Mouse (Mus musculus): Measurements from ENCODE around the gene Scn4b. TPM values are rescaled to one million over a fixed set of nuclear protein-coding genes. Genes with fewer than 3 reads are reported as not detected.

Scn4b gene
- polyA plus RNA-seq, 1 experiment from 2014 or later, result 0.11 TPM

DNA sequence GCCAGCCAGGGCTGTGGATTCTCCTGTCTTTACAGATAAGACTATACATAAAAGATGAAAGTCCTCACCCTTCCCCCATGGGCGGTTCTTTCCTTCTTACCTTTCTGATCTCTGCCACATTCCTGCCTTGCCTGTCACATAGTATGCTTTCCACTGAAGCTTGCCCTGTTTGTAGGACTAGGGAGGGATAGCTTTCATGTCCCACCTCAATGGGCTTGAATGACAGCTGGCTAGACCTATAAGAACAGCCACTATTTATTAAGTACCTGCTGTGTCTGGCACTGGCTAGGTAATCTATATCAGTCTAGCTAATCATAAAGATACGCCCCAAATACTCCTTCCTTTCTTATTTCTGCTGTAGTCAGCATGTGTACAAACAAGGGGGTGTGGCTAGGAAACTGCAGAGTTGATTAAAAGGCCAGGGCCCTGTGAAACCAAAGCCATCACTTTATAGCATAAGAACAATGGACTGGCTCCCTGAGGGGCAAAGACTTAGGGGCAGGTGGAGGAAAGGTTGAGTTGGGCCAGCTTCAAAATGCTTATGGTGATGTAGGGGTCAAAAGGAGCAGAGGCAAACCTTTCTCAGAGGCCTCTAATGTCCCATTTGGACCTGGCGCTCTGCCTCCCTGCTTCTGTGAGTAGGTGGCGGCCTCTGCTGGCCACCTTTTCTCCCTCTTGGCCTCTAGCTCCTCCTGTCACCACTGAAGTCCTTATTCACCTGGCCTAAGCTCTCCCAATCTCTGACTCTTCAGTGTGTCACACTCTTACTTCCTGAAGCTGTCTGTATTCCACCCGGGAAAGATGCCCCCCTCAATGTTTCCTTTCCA lies 4.5 kb upstream of the Scn4b start:
- Histone ChIP-seq H3K9ac (no peak overlapping the region), H3K36me3 (no peaks in the 10 kb centered on the region), H3K4me3 (no peak overlapping the region), H3K9me3 (no peaks in the 10 kb centered on the region), H3K27ac (replicated peaks) (no peak overlapping the region), H3K27me3 (peaks cover 57% of the 10 kb centered on the region), H3K4me2 (no peak overlapping the region), H3K4me1 (replicated peaks) (peaks cover 12% of the 10 kb centered on the region)
- no peak for ATAC-seq (ENCODE audit: low read depth)
- 23% methylated on average over 5 of the region's 5 CpGs for WGBS

DNA sequence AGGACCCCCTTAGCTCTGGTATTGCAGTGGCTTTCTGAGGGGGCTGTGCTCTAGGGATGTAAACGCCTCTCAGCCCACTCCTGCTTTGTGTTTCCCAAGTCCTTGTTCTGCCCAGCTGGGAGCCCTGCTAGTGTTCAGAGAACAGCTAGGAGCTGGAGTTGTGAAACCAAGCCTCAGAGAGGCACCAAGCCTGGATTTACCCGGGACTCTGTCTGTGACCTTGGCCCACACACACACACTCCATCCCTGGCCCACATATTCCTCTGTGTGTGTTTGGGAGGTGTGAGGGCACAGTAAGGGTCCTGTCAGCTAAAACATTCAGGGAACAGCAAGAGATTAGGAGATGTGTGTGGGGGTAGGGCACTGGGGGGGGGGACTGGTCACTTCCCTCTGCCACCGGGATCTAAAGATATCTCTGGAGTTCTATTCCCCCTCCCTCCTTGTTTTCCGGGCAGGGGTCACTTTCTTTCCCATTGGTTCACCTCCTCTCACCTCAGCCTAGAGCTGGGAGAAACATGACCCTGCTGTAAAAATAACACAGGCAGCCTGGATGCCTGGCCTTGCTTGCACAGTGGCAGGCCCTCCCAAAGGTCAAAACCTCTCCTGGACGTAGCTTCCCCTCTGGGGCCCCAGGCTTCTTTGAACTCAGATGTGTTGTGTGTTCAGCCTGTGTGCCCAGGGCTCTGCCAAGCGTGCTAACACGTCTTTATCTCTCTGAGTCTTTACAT lies 1.6 kb upstream of the Scn4b start:
- H3K9me3 ChIP-seq, result no peaks in the 10 kb centered on the region
- 7% methylated on average over 7 of the region's 7 CpGs for WGBS
- ATAC-seq (ENCODE audit: low read depth), result no peak
- H3K27me3 ChIP-seq, result peaks cover 86% of the 10 kb centered on the region
- H3K4me2 ChIP-seq, result no peak overlapping the region
- H3K4me1 ChIP-seq (replicated peaks), result peaks cover 18% of the 10 kb centered on the region
- no peak overlapping the region for H3K27ac ChIP-seq (replicated peaks)
- no peak overlapping the region for H3K4me3 ChIP-seq
- no peak overlapping the region for H3K9ac ChIP-seq
- no peaks in the 10 kb centered on the region for H3K36me3 ChIP-seq

DNA sequence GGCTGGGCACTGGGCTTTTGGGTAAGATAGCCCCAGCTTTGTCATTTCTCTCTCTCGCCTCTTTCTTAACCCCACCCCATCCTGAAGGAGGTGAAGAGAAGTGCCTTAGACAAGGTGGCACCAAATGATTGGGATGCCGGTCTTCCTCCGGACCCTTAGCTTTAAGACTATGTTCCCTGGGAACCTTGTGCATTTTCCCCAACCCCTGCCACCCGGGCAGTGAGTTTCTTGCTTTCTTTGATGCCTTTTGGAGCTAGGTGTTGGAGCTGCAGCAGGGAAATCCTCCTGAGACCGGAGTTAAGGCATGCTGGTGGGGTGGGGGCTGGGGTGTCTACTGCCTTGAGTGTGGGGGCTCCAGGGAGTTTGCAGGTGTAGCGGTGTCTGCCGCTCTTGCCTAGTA lies 887 bp downstream of the Scn4b start:
- H3K4me2 ChIP-seq, result peak overlapping the region; percentile 92
- H3K27ac ChIP-seq (replicated peaks), result no peak overlapping the region
- H3K9me3 ChIP-seq, result no peaks in the 10 kb centered on the region
- WGBS, result 6% methylated on average over 7 of the region's 7 CpGs
- H3K27me3 ChIP-seq, result peaks cover 98% of the 10 kb centered on the region
- ATAC-seq (ENCODE audit: low read depth), result no peak
- peak overlapping the region; percentile 65 for H3K9ac ChIP-seq
- peaks cover 18% of the 10 kb centered on the region for H3K4me1 ChIP-seq (replicated peaks)
- peak overlapping the region; percentile 51 for H3K4me3 ChIP-seq
- no peaks in the 10 kb centered on the region for H3K36me3 ChIP-seq

DNA sequence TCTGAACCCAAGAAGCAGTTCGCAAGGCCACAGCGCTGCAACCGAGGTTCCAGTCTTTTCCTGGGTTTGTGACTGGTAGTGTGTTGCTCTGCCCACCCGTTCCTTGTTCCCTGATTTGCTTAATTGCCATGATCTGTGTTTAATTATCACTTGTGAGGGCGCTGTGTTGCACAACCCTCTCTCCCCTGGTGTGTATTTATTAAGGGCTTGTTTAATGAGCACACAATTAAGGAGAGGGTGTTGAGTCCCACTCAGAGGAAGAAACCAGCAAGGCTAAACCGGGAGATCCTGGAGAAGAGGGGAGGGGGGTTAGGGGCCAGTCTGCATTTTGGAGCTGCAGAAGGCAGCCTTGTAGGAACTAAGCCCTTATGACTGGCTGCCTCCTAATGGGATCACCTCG lies 2.8 kb downstream of the Scn4b start:
- Histone ChIP-seq H3K36me3 (no peaks in the 10 kb centered on the region), H3K4me3 (no peak overlapping the region), H3K4me1 (replicated peaks) (peaks cover 28% of the 10 kb centered on the region), H3K9me3 (no peaks in the 10 kb centered on the region), H3K4me2 (no peak overlapping the region), H3K27me3 (peaks cover 98% of the 10 kb centered on the region), H3K27ac (replicated peaks) (no peak overlapping the region), H3K9ac (no peak overlapping the region)
- WGBS, result 48% methylated on average over 7 of the region's 7 CpGs
- ATAC-seq (ENCODE audit: low read depth), result no peak

DNA sequence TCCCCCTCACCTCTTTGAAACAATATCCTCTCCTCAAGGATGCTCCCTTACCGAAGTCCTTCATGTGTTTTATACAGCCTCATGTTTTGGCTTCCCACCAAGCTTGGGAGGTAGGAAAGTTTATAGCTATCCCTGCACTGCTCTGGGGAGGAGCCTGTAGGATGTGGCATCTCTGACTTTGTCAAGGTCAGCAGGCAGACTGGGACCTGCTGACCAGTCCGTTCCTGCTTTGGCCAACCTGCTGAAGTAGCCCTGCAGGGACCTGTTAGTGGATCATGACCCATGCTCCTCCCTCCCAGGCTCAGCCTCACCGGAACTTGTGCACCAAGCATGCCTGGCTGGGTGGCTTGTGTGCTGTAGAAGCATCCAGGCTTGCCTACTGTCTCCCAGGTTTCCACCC lies 4.5 kb downstream of the Scn4b start:
- WGBS, result 55% methylated on average over 3 of the region's 3 CpGs
- Histone ChIP-seq H3K9me3 (no peaks in the 10 kb centered on the region), H3K9ac (no peak overlapping the region), H3K4me3 (no peak overlapping the region), H3K4me2 (no peak overlapping the region), H3K4me1 (replicated peaks) (peaks cover 28% of the 10 kb centered on the region), H3K27ac (replicated peaks) (no peak overlapping the region), H3K27me3 (peaks cover 95% of the 10 kb centered on the region), H3K36me3 (no peaks in the 10 kb centered on the region)
- ATAC-seq (ENCODE audit: low read depth), result no peak

DNA sequence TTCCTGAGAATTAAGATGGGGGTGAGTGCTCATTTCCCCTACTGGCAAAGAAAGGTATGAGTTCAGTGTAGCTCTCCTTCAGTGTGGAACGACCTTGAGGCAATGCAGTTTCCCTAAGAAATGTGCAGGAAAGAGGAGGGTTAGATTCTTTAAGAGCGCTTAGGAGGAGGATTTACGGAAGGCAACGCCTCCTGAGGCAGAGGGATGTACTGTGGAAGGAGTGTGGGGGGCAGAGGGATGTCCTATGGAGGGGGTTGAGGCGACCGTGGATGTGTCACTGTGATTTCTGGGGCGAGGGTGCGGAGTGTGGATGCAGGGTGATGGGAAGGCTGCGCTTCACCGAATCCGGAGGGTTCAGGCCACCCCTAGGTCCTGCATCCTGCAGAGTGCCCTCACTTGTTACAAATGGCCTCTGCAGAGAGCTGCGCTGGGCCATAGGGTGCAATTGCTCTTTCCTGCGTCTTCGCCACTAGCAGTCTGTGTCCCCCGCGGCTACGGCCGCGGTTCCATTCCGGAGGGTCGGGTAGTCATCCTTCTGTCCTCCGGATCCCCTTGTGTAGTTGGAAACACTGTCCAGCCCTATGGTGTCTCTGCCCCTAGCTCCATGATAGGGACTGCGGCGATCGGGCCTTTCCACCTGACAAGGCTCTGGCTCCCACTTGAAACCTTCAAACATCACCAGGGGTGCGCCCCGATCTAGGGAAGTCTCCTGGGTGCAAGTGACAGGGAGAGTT lies 7.5 kb downstream of the Scn4b start:
- H3K4me3 ChIP-seq, result peak overlapping the region; percentile 37
- WGBS, result 2% methylated on average over 27 of the region's 27 CpGs
- H3K27ac ChIP-seq (replicated peaks), result no peak overlapping the region
- peak overlapping the region; percentile 54 for H3K9ac ChIP-seq
- peaks cover 12% of the 10 kb centered on the region for H3K4me1 ChIP-seq (replicated peaks)
- H3K9me3 ChIP-seq, result no peaks in the 10 kb centered on the region
- H3K27me3 ChIP-seq, result peaks cover 87% of the 10 kb centered on the region
- H3K4me2 ChIP-seq, result peak overlapping the region; percentile 74
- peak; percentile 53 for ATAC-seq (ENCODE audit: low read depth)
- no peaks in the 10 kb centered on the region for H3K36me3 ChIP-seq

DNA sequence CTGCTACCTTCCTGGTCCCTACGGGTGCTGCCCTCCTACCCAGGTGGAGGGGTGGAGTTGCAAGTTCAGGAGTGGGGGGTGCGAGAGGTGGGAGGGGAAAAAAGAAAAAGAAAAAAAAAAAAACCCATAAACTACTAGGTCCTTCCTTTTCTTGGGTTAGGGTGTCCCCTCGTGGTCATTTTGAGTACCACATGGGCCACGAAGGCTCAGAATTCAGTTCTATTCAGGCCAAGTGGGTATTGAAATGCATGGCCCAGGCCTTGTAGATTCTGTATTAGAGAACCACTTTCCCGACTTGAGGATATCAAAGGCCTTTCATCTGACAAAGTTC lies 8.0 kb downstream of the Scn4b start:
- H3K9ac ChIP-seq, result peak overlapping the region; percentile 54
- peak overlapping the region; percentile 37 for H3K4me3 ChIP-seq
- H3K9me3 ChIP-seq, result no peaks in the 10 kb centered on the region
- H3K27me3 ChIP-seq, result peaks cover 85% of the 10 kb centered on the region
- H3K4me1 ChIP-seq (replicated peaks), result peaks cover 12% of the 10 kb centered on the region
- WGBS, result under 1% methylated on average over 5 of the region's 5 CpGs
- no peak overlapping the region for H3K27ac ChIP-seq (replicated peaks)
- ATAC-seq (ENCODE audit: low read depth), result peak; percentile 56; the same call in 1 of the 2 replicates
- H3K36me3 ChIP-seq, result no peaks in the 10 kb centered on the region
- H3K4me2 ChIP-seq, result peak overlapping the region; percentile 74

DNA sequence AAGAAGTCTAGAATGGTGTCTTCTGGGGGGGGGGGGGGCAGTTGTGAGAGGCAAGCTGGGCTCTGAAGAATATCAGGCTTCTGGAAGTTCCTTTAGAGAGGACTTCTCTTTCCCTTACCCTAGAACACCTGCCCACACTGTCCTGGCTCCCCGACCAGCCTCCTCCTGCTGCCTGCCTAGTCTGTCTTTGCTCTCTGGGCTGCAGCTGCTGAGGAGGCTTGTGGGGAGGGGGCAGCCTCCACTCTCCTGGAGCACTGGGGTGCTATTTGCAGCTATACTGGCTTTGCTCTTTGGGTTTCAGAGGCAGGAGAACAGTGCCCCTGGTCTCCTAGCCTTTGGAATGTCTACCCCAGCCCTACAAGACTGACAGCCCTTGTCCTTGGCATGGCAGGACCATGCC lies 12.7 kb downstream of the Scn4b start:
- no peaks in the 10 kb centered on the region for H3K9me3 ChIP-seq
- H3K27ac ChIP-seq (replicated peaks), result no peak overlapping the region
- H3K27me3 ChIP-seq, result peaks cover 41% of the 10 kb centered on the region
- H3K9ac ChIP-seq, result no peak overlapping the region
- H3K36me3 ChIP-seq, result no peaks in the 10 kb centered on the region
- no peak overlapping the region for H3K4me2 ChIP-seq
- H3K4me1 ChIP-seq (replicated peaks), result peaks cover 3% of the 10 kb centered on the region
- ATAC-seq (ENCODE audit: low read depth), result no peak
- H3K4me3 ChIP-seq, result no peak overlapping the region
- 82% methylated on average over 1 of the region's 1 CpGs for WGBS

DNA sequence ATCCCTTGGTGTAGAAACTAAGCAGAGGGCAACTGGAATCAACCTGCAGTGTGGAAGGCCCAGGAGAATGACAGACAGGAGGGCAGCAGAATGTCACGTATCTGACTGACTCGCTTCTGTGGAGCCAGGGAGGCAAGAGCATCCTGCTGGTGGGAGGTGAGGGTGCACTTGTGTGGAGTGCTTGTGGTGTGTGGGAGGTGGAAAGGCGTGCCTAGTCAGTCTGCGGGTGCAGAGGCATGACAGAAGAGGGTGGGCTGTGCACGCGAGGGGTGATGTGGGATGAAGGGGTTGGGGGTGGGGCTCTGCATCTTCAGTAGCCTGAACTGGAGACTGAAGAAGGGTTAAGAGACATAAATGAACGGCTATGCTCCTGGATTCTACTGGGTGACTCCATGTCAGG lies 15.2 kb downstream of the Scn4b start:
- no peak for ATAC-seq (ENCODE audit: low read depth)
- Histone ChIP-seq H3K27ac (replicated peaks) (no peak overlapping the region), H3K4me2 (no peak overlapping the region), H3K4me1 (replicated peaks) (no peaks in the 10 kb centered on the region), H3K9ac (no peak overlapping the region), H3K36me3 (no peaks in the 10 kb centered on the region), H3K27me3 (peaks cover 20% of the 10 kb centered on the region), H3K9me3 (0 out of 2 replicates have a peak, but pooled peaks cover 4% of the 10 kb centered on the region), H3K4me3 (no peak overlapping the region)
- WGBS, result 84% methylated on average over 7 of the region's 7 CpGs

DNA sequence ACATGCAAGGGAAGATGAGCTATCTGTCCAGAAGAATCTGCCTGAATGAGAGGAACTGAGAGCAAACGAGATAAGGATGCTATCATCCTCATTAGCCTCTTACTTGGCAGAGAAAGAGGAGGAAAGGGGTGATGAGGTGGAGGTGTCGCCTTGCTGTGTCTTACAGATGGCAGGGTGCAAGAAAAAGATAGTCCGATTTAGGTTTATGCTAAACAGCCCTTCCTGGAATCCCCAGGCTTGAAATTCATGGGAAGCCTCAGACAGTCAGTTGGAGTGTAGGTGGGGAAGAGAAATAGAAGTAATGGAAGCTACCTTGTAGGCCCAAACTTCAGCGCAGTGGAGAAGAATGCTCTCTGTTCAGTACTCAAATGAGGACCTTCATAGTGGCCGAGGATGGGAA lies 29.7 kb downstream of the Scn4b start:
- Histone ChIP-seq H3K27ac (replicated peaks) (no peak overlapping the region), H3K4me1 (replicated peaks) (no peaks in the 10 kb centered on the region), H3K9me3 (no peaks in the 10 kb centered on the region), H3K9ac (no peak overlapping the region), H3K4me2 (no peak overlapping the region), H3K27me3 (no peaks in the 10 kb centered on the region), H3K36me3 (no peaks in the 10 kb centered on the region), H3K4me3 (no peak overlapping the region)
- no peak for ATAC-seq (ENCODE audit: low read depth)
- 78% methylated on average over 5 of the region's 5 CpGs for WGBS

DNA sequence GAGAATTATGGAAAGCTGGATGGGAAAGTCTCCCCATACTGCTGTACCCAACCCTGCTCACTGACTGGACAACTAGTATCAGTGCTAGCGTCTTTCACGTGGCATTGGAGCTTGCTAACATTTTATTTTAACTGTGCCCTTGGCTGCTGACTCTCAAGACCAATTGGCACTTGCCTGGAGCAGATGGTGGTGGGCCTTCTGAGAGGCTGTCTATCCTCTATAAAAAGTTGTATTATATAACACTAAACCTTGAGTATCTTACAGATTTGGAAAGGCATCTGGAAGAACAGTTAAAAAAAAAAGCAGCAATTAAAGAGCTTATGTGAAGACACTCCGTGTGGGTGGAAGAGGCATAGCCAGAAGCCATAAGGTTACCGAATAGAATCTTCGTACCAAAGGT lies 32.0 kb downstream of the Scn4b start:
- no peaks in the 10 kb centered on the region for H3K4me1 ChIP-seq (replicated peaks)
- no peak for ATAC-seq (ENCODE audit: low read depth)

DNA sequence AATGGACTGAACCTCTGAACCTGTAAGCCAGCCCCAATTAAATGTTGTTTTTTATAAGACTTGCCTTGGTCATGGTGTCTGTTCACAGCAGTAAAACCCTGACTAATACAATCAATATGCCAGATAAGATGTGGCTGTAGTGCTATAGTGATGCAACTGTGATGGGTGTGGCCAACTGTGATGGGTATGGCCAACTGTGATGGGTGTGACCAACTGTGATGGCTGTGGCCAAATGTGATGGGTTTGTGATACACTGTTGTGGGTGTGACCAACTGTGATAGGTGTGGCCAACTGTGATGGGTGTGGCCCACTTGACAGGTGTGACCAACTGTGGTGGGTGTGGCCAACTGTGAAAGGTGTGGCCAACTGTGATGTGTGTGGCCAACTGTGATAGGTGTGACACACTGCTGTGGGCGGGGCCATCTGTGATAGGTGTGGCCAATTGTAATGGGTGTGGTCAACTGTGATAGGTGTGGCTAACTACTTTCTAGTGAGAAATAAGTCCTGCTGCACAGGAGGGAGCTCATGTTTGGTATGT lies 32.9 kb downstream of the Scn4b start:
- H3K4me3 ChIP-seq, result no peak overlapping the region
- H3K27me3 ChIP-seq, result no peaks in the 10 kb centered on the region
- H3K4me2 ChIP-seq, result no peak overlapping the region
- H3K9me3 ChIP-seq, result no peaks in the 10 kb centered on the region
- H3K36me3 ChIP-seq, result no peaks in the 10 kb centered on the region
- ATAC-seq (ENCODE audit: low read depth), result no peak
- 70% methylated on average over 1 of the region's 1 CpGs for whole genome bisulfite sequencing
- no peak overlapping the region for H3K9ac ChIP-seq
- H3K27ac ChIP-seq (replicated peaks), result no peak overlapping the region
- no peaks in the 10 kb centered on the region for H3K4me1 ChIP-seq (replicated peaks)

More for the DNA sequence above, 32.0 kb downstream of the Scn4b start:
- Histone ChIP-seq H3K9ac (no peak overlapping the region), H3K9me3 (no peaks in the 10 kb centered on the region), H3K4me2 (no peak overlapping the region), H3K36me3 (no peaks in the 10 kb centered on the region), H3K27me3 (no peaks in the 10 kb centered on the region), H3K27ac (replicated peaks) (no peak overlapping the region), H3K4me3 (no peak overlapping the region)
- WGBS, result 85% methylated on average over 5 of the region's 5 CpGs
